Mouse (Mus musculus): Measurements from ENCODE around the gene Prkce. TPM values are rescaled to one million over a fixed set of nuclear protein-coding genes. Genes with fewer than 3 reads are reported as not detected.

Prkce gene
- polyA plus RNA-seq, 1 experiment = 9.6 TPM

GRCm38 (mm10) chr17:86334990-86335389, 167.4 kb downstream of the Prkce start:
- TF ChIP-seq POLR2A (IDR thresholded peaks at IDR 0.05; ENCODE audit: low read depth, low read length) (no peak), CTCF (IDR thresholded peaks at IDR 0.05; ENCODE audit: borderline replicate concordance, insufficient read depth, low read length) (no peak)
- no peak overlapping the region for H3K27ac ChIP-seq (ENCODE audit: insufficient read depth, low read length)
- no peak overlapping the region for H3K4me3 ChIP-seq (ENCODE audit: insufficient read depth, low read length)
- H3K4me1 ChIP-seq (ENCODE audit: control insufficient read depth, insufficient read depth, low read length) = peaks cover 6% of the 10 kb centered on the region

GRCm38 (mm10) chr17:86336652-86337073, 169.1 kb downstream of the Prkce start:
- no peak for TF ChIP-seq POLR2A (IDR thresholded peaks at IDR 0.05; ENCODE audit: low read depth, low read length)
- no peak for TF ChIP-seq CTCF (IDR thresholded peaks at IDR 0.05; ENCODE audit: borderline replicate concordance, insufficient read depth, low read length)
- H3K27ac ChIP-seq (ENCODE audit: insufficient read depth, low read length) = no peak overlapping the region
- no peak overlapping the region for H3K4me3 ChIP-seq (ENCODE audit: insufficient read depth, low read length)
- H3K4me1 ChIP-seq (ENCODE audit: control insufficient read depth, insufficient read depth, low read length) = no peaks in the 10 kb centered on the region

- no peaks in the 10 kb centered on the region for H3K4me1 ChIP-seq (ENCODE audit: control insufficient read depth, insufficient read depth, low read length)
- H3K27ac ChIP-seq (ENCODE audit: insufficient read depth, low read length) = no peak overlapping the region
- H3K4me3 ChIP-seq (ENCODE audit: insufficient read depth, low read length) = no peak overlapping the region
- no peak for TF ChIP-seq POLR2A (IDR thresholded peaks at IDR 0.05; ENCODE audit: low read depth, low read length)
- no peak for TF ChIP-seq CTCF (IDR thresholded peaks at IDR 0.05; ENCODE audit: borderline replicate concordance, insufficient read depth, low read length)
Measured at GRCm38 (mm10) chr17:86337076-86337475, 169.5 kb downstream of the Prkce start.

- no peak for TF ChIP-seq CTCF (IDR thresholded peaks at IDR 0.05; ENCODE audit: borderline replicate concordance, insufficient read depth, low read length)
- TF ChIP-seq POLR2A (IDR thresholded peaks at IDR 0.05; ENCODE audit: low read depth, low read length) = no peak
- Histone ChIP-seq H3K4me3 (ENCODE audit: insufficient read depth, low read length) (no peak overlapping the region), H3K4me1 (ENCODE audit: control insufficient read depth, insufficient read depth, low read length) (no peaks in the 10 kb centered on the region), H3K27ac (ENCODE audit: insufficient read depth, low read length) (no peak overlapping the region)
Measured at GRCm38 (mm10) chr17:86338328-86338727, 170.7 kb downstream of the Prkce start.

GRCm38 (mm10) chr17:86344032-86344431, 176.4 kb downstream of the Prkce start:
- no peaks in the 10 kb centered on the region; the same call in 1 of the 2 replicates for H3K4me1 ChIP-seq (ENCODE audit: control insufficient read depth, insufficient read depth, low read length)
- no peak for TF ChIP-seq POLR2A (IDR thresholded peaks at IDR 0.05; ENCODE audit: low read depth, low read length)
- TF ChIP-seq CTCF (IDR thresholded peaks at IDR 0.05; ENCODE audit: borderline replicate concordance, insufficient read depth, low read length) = no peak

GRCm38 (mm10) chr17:86345234-86346005, 177.8 kb downstream of the Prkce start:
- Histone ChIP-seq H3K4me3 (ENCODE audit: insufficient read depth, low read length) (no peak overlapping the region), H3K27ac (ENCODE audit: insufficient read depth, low read length) (no peak overlapping the region), H3K4me1 (ENCODE audit: control insufficient read depth, insufficient read depth, low read length) (no peaks in the 10 kb centered on the region; the same call in 1 of the 2 replicates)
- TF ChIP-seq POLR2A (IDR thresholded peaks at IDR 0.05; ENCODE audit: low read depth, low read length) (no peak), CTCF (IDR thresholded peaks at IDR 0.05; ENCODE audit: borderline replicate concordance, insufficient read depth, low read length) (no peak)

More at GRCm38 (mm10) chr17:86344032-86344431, 176.4 kb downstream of the Prkce start:
- Histone ChIP-seq H3K27ac (ENCODE audit: insufficient read depth, low read length) (no peak overlapping the region), H3K4me3 (ENCODE audit: insufficient read depth, low read length) (no peak overlapping the region)

- TF ChIP-seq CTCF (IDR thresholded peaks at IDR 0.05; ENCODE audit: borderline replicate concordance, insufficient read depth, low read length) (no peak), POLR2A (IDR thresholded peaks at IDR 0.05; ENCODE audit: low read depth, low read length) (no peak)
- Histone ChIP-seq H3K27ac (ENCODE audit: insufficient read depth, low read length) (0 out of 2 replicates have a peak overlapping the region, but pooled peaks have one; percentile 20), H3K4me1 (ENCODE audit: control insufficient read depth, insufficient read depth, low read length) (peaks cover 3% of the 10 kb centered on the region; the same call in 1 of the 2 replicates), H3K4me3 (ENCODE audit: insufficient read depth, low read length) (no peak overlapping the region)
Measured at GRCm38 (mm10) chr17:86350236-86350635, 182.7 kb downstream of the Prkce start.

- TF ChIP-seq CTCF (IDR thresholded peaks at IDR 0.05; ENCODE audit: borderline replicate concordance, insufficient read depth, low read length) (no peak), POLR2A (IDR thresholded peaks at IDR 0.05; ENCODE audit: low read depth, low read length) (no peak)
- 0 out of 2 replicates have a peak overlapping the region, but pooled peaks have one; percentile 20 for H3K27ac ChIP-seq (ENCODE audit: insufficient read depth, low read length)
- H3K4me3 ChIP-seq (ENCODE audit: insufficient read depth, low read length) = no peak overlapping the region
- H3K4me1 ChIP-seq (ENCODE audit: control insufficient read depth, insufficient read depth, low read length) = peaks cover 3% of the 10 kb centered on the region; the same call in 1 of the 2 replicates
Measured at GRCm38 (mm10) chr17:86350791-86351261, 183.2 kb downstream of the Prkce start.

- Histone ChIP-seq H3K27ac (ENCODE audit: insufficient read depth, low read length) (no peak overlapping the region), H3K4me3 (ENCODE audit: insufficient read depth, low read length) (no peak overlapping the region), H3K4me1 (ENCODE audit: control insufficient read depth, insufficient read depth, low read length) (peaks cover 3% of the 10 kb centered on the region; the same call in 1 of the 2 replicates)
- TF ChIP-seq POLR2A (IDR thresholded peaks at IDR 0.05; ENCODE audit: low read depth, low read length) = no peak
- no peak for TF ChIP-seq CTCF (IDR thresholded peaks at IDR 0.05; ENCODE audit: borderline replicate concordance, insufficient read depth, low read length)
Measured at GRCm38 (mm10) chr17:86351282-86351681, 183.7 kb downstream of the Prkce start.
